In the genomic region with DNA sequence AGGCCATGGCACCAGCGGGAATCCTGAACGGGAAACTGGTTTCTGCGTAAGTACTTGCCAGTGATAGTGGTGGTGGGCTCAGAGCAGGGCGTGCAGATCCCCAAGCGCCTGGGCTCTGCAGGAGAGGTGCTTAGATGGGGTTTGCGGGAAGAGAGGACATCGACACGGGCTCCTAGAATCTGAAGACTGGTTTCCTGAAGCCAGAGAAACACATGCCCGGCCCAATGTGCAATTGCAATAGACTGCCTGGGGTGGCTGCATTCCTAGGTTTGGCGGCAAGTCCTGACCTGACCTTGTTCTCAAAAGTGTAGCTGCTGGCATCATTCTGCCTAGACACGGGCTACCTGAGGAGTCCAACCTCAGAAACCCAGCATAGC, we compare ENCODE assay signal across 8 mouse cellular contexts. TPM values are rescaled to one million over a fixed set of nuclear protein-coding genes. Genes with fewer than 3 reads are reported as not detected.
DNase-seq lines count a peak whose midpoint lies in the region; ATAC-seq lines count a peak whose summit lies in the region.

No protein-coding gene starts in this region.

- no peak for DNase-seq in heart, postnatal 25 days (ENCODE audit: low spot score)
- peak; percentile 26 for DNase-seq in c-Kit-negative CD71-positive TER-119-positive erythroid progenitor cells, embryonic 14.5 days (ENCODE audit: low read depth, low spot score)
- no peak for DNase-seq in thymus, adult 18-20 months
- no peak for DNase-seq in right cerebral cortex, adult 2 months (ENCODE audit: low spot score in 2 of 2)

- WGBS in heart, embryonic 15.5 days = 2% methylated on average over 11 of the region's 11 CpGs
- 0% methylated on average over 11 of the region's 11 CpGs for WGBS in hindbrain, embryonic 13.5 days
- whole genome bisulfite sequencing in liver, embryonic 15.5 days (ENCODE audit: insufficient replicate concordance) = 0% methylated on average over 11 of the region's 11 CpGs
- WGBS in stomach, embryonic 14.5 days = under 1% methylated on average over 11 of the region's 11 CpGs

- H3K4me2 ChIP-seq in heart, embryonic 15.5 days = peak overlapping the region; percentile 92
- peak overlapping the region; percentile 79 for H3K4me2 ChIP-seq in hindbrain, embryonic 13.5 days
- H3K4me2 ChIP-seq in liver, embryonic 15.5 days = peak overlapping the region; percentile 100
- peak overlapping the region; percentile 92 for H3K4me2 ChIP-seq in stomach, embryonic 14.5 days (replicated peaks; ENCODE audit: low read depth, low read length)

- no peaks in the 10 kb centered on the region for H3K27me3 ChIP-seq in heart, embryonic 15.5 days
- H3K27me3 ChIP-seq in hindbrain, embryonic 13.5 days = peaks cover 4% of the 10 kb centered on the region; the same call in 1 of the 2 replicates
- H3K27me3 ChIP-seq in liver, embryonic 15.5 days = no peaks in the 10 kb centered on the region
- H3K27me3 ChIP-seq in stomach, embryonic 14.5 days (ENCODE audit: control insufficient read depth, insufficient read depth, low read length) = no peaks in the 10 kb centered on the region

- H3K9ac ChIP-seq in heart, embryonic 15.5 days = peak overlapping the region; percentile 73
- H3K9ac ChIP-seq in hindbrain, embryonic 13.5 days = peak overlapping the region; percentile 81
- peak overlapping the region; percentile 70 for H3K9ac ChIP-seq in liver, embryonic 15.5 days
- H3K9ac ChIP-seq in stomach, embryonic 14.5 days (replicated peaks; ENCODE audit: low read depth, low read length) = peak overlapping the region; percentile 63

- 0 out of 2 replicates have a peak, but pooled peaks have one; percentile 18 for ATAC-seq in heart, embryonic 15.5 days (replicated peaks; ENCODE audit: insufficient number of reproducible peaks, insufficient read depth, low FRiP score, low read depth)
- ATAC-seq in hindbrain, embryonic 13.5 days (ENCODE audit: low FRiP score) = peak; percentile 58; the same call in 1 of the 2 replicates
- ATAC-seq in liver, embryonic 15.5 days (ENCODE audit: insufficient read depth) = peak; percentile 13
- ATAC-seq in stomach, embryonic 14.5 days (ENCODE audit: insufficient number of reproducible peaks, insufficient read depth, low FRiP score, low read depth) = no peak

- no peaks in the 10 kb centered on the region for H3K9me3 ChIP-seq in heart, embryonic 15.5 days (replicated peaks)
- H3K9me3 ChIP-seq in hindbrain, embryonic 13.5 days = no peaks in the 10 kb centered on the region
- no peaks in the 10 kb centered on the region for H3K9me3 ChIP-seq in liver, embryonic 15.5 days (replicated peaks)
- no peaks in the 10 kb centered on the region for H3K9me3 ChIP-seq in stomach, embryonic 14.5 days (ENCODE audit: control insufficient read depth, low read depth, low read length)

- peak overlapping the region; percentile 81 for H3K27ac ChIP-seq in heart, embryonic 15.5 days
- peak overlapping the region; percentile 84 for H3K27ac ChIP-seq in hindbrain, embryonic 13.5 days
- H3K27ac ChIP-seq in liver, embryonic 15.5 days (replicated peaks) = peak overlapping the region; percentile 81
- H3K27ac ChIP-seq in stomach, embryonic 14.5 days (ENCODE audit: low read length) = peak overlapping the region; percentile 81

- peak overlapping the region; percentile 73 for H3K4me3 ChIP-seq in heart, embryonic 15.5 days
- peak overlapping the region; percentile 63 for H3K4me3 ChIP-seq in hindbrain, embryonic 13.5 days
- peak overlapping the region; percentile 69 for H3K4me3 ChIP-seq in liver, embryonic 15.5 days (replicated peaks)
- H3K4me3 ChIP-seq in stomach, embryonic 14.5 days (ENCODE audit: low read depth, low read length) = peak overlapping the region; percentile 73

- H3K4me1 ChIP-seq in heart, embryonic 15.5 days (replicated peaks) = peaks cover 10% of the 10 kb centered on the region
- peaks cover 21% of the 10 kb centered on the region for H3K4me1 ChIP-seq in hindbrain, embryonic 13.5 days (replicated peaks)
- H3K4me1 ChIP-seq in liver, embryonic 15.5 days (replicated peaks) = peaks cover 39% of the 10 kb centered on the region
- H3K4me1 ChIP-seq in stomach, embryonic 14.5 days (ENCODE audit: control insufficient read depth, insufficient read depth, low read length) = peaks cover 12% of the 10 kb centered on the region

- no peaks in the 10 kb centered on the region for H3K36me3 ChIP-seq in heart, embryonic 15.5 days
- no peaks in the 10 kb centered on the region for H3K36me3 ChIP-seq in hindbrain, embryonic 13.5 days
- no peaks in the 10 kb centered on the region for H3K36me3 ChIP-seq in liver, embryonic 15.5 days (replicated peaks)
- H3K36me3 ChIP-seq in stomach, embryonic 14.5 days (ENCODE audit: control insufficient read depth, insufficient read depth, low read length) = no peaks in the 10 kb centered on the region

- intact Hi-C loops in heart, postnatal 25 days (cut with DNase I) = no loop called here

RNA-seq across cellular contexts. Expression of a gene that starts 0.4 kb away (rescaled TPM):
- polyA plus RNA-seq in heart, embryonic 15.5 days (2015; fragmentation: Nextera tagmentation; extraction: Ambion mirVana) = 35.1 and 44.4 TPM in 2 replicates
- 10 to 100 TPM; 29.1 to 31.4 TPM for total RNA-seq in heart, postnatal 25 days (2021)
- polyA plus RNA-seq in hindbrain, embryonic 13.5 days (2015; fragmentation: Nextera tagmentation; extraction: Ambion mirVana) = 26.3 and 27.1 TPM in 2 replicates
- polyA plus RNA-seq in liver, embryonic 15.5 days (2015; fragmentation: Nextera tagmentation; extraction: Ambion mirVana) = 94.7 and 101 TPM in 2 replicates
- 76.7 and 82.0 TPM in 2 replicates for polyA plus RNA-seq in stomach, embryonic 14.5 days (2014; fragmentation: Nextera tagmentation; extraction: Ambion mirVana)

RNA-seq across cellular contexts. Expression of a gene that starts 8.9 kb away (rescaled TPM):
- polyA plus RNA-seq in heart, embryonic 15.5 days (2015; fragmentation: Nextera tagmentation; extraction: Ambion mirVana) = not detected in 2 replicates
- total RNA-seq in heart, postnatal 25 days (2021) = not detected
- polyA plus RNA-seq in hindbrain, embryonic 13.5 days (2015; fragmentation: Nextera tagmentation; extraction: Ambion mirVana) = 0.08 TPM in 1 of 2 replicates, not detected in the other
- 0.12 TPM in 1 of 2 replicates, not detected in the other for polyA plus RNA-seq in liver, embryonic 15.5 days (2015; fragmentation: Nextera tagmentation; extraction: Ambion mirVana)
- not detected in 2 replicates for polyA plus RNA-seq in stomach, embryonic 14.5 days (2014; fragmentation: Nextera tagmentation; extraction: Ambion mirVana)
